Mouse (Mus musculus): ENCODE measurements around the gene Samd4b.

GRCm38 (mm10) chr7:28495426-28495825 is 102.5 kb downstream of the Samd4b start:
- TF ChIP-seq CTCF (IDR thresholded peaks at IDR 0.05; ENCODE audit: low read depth, low read length): no peak
- no peak for TF ChIP-seq POLR2AphosphoS5 (IDR thresholded peaks at IDR 0.05; ENCODE audit: insufficient replicate concordance, low read depth, low read length)
- TF ChIP-seq GATA1 (IDR thresholded peaks at IDR 0.05; ENCODE audit: borderline replicate concordance, low read length): no peak
